8 mouse cellular contexts compared by ENCODE assay signal in genomic region chr15:78786411-78786818, GRCm38 (mm10). TPM values are rescaled to one million over a fixed set of nuclear protein-coding genes. Genes with fewer than 3 reads are reported as not detected.
DNase-seq lines count a peak whose midpoint lies in the region; ATAC-seq lines count a peak whose summit lies in the region.

No protein-coding gene starts in this region.

- no peaks in the 10 kb centered on the region for H3K36me3 ChIP-seq in hindbrain, embryonic 10.5 days
- no peaks in the 10 kb centered on the region for H3K36me3 ChIP-seq in hindbrain, embryonic 11.5 days (ENCODE audit: control insufficient read depth, insufficient read depth, low read length)
- H3K36me3 ChIP-seq in heart, embryonic 10.5 days: peaks cover 4% of the 10 kb centered on the region; the same call in 1 of the 2 replicates
- H3K36me3 ChIP-seq in limb, embryonic 10.5 days: no peaks in the 10 kb centered on the region

- no peak overlapping the region for H3K9ac ChIP-seq in hindbrain, embryonic 11.5 days (ENCODE audit: low read depth, low read length)

- no peak overlapping the region for H3K4me2 ChIP-seq in hindbrain, embryonic 11.5 days (replicated peaks; ENCODE audit: low read depth, low read length)

- H3K27me3 ChIP-seq in hindbrain, embryonic 10.5 days (ENCODE audit: insufficient read depth, poor library complexity, severe bottlenecking): no peaks in the 10 kb centered on the region
- H3K27me3 ChIP-seq in hindbrain, embryonic 11.5 days (ENCODE audit: control insufficient read depth, insufficient read depth, low read length): no peaks in the 10 kb centered on the region
- H3K27me3 ChIP-seq in heart, embryonic 10.5 days (ENCODE audit: insufficient read depth, poor library complexity, severe bottlenecking): 0 out of 2 replicates have a peak, but pooled peaks cover 3% of the 10 kb centered on the region
- H3K27me3 ChIP-seq in limb, embryonic 10.5 days (ENCODE audit: low read depth, poor library complexity, severe bottlenecking): peaks cover 40% of the 10 kb centered on the region

- no peak for ATAC-seq in hindbrain, embryonic 11.5 days (ENCODE audit: low FRiP score)

- intact Hi-C loops in left cerebral cortex, postnatal 36 days (cut with DNase I): no loop called here

- no peak for DNase-seq in hindbrain, embryonic 10.5 days (ENCODE audit: low spot score)
- no peak for DNase-seq in hindbrain, embryonic 11.5 days (ENCODE audit: low spot score)
- peak; percentile 47 for DNase-seq in Muller cell, postnatal 12 days (ENCODE audit: inconsistent ontology term)
- DNase-seq in heart, embryonic 10.5 days (ENCODE audit: low spot score): no peak
- no peak for DNase-seq in limb, embryonic 10.5 days (ENCODE audit: low spot score)
- no peak for DNase-seq in spleen, postnatal 10 days (ENCODE audit: low spot score in 2 of 2)
- DNase-seq in adrenal gland, postnatal 25 days: no peak
- DNase-seq in left cerebral cortex, postnatal 36 days (ENCODE audit: low spot score in 2 of 2): no peak

- H3K9me3 ChIP-seq in hindbrain, embryonic 10.5 days: no peaks in the 10 kb centered on the region
- no peaks in the 10 kb centered on the region for H3K9me3 ChIP-seq in hindbrain, embryonic 11.5 days (ENCODE audit: control insufficient read depth, low read length)
- no peaks in the 10 kb centered on the region for H3K9me3 ChIP-seq in heart, embryonic 10.5 days
- H3K9me3 ChIP-seq in limb, embryonic 10.5 days (replicated peaks): no peaks in the 10 kb centered on the region

- no peak overlapping the region for H3K4me3 ChIP-seq in hindbrain, embryonic 10.5 days
- H3K4me3 ChIP-seq in hindbrain, embryonic 11.5 days (ENCODE audit: low read depth, low read length): no peak overlapping the region
- no peak overlapping the region for H3K4me3 ChIP-seq in heart, embryonic 10.5 days
- no peak overlapping the region for H3K4me3 ChIP-seq in limb, embryonic 10.5 days

- H3K27ac ChIP-seq in hindbrain, embryonic 10.5 days: peak overlapping the region; percentile 68
- no peak overlapping the region for H3K27ac ChIP-seq in hindbrain, embryonic 11.5 days (ENCODE audit: low read depth, low read length)
- H3K27ac ChIP-seq in heart, embryonic 10.5 days: peak overlapping the region; percentile 72; the same call in 1 of the 2 replicates
- H3K27ac ChIP-seq in limb, embryonic 10.5 days: peak overlapping the region; percentile 28

- H3K4me1 ChIP-seq in hindbrain, embryonic 10.5 days (replicated peaks): peaks cover 60% of the 10 kb centered on the region
- peaks cover 3% of the 10 kb centered on the region for H3K4me1 ChIP-seq in hindbrain, embryonic 11.5 days (replicated peaks; ENCODE audit: control insufficient read depth, insufficient read depth, low read length)
- H3K4me1 ChIP-seq in heart, embryonic 10.5 days: peaks cover 56% of the 10 kb centered on the region
- peaks cover 54% of the 10 kb centered on the region for H3K4me1 ChIP-seq in limb, embryonic 10.5 days

- 77% methylated on average over 9 of the region's 9 CpGs for WGBS in hindbrain, embryonic 10.5 days
- 78% methylated on average over 9 of the region's 9 CpGs for WGBS in hindbrain, embryonic 11.5 days
- 73% methylated on average over 9 of the region's 9 CpGs for WGBS in heart, embryonic 10.5 days
- 77% methylated on average over 9 of the region's 9 CpGs for WGBS in limb, embryonic 10.5 days

RNA-seq across cellular contexts. Expression of gene Mfng, which starts 13.1 kb away (rescaled TPM):
- polyA plus RNA-seq in hindbrain, embryonic 10.5 days (2016; fragmentation: Nextera tagmentation; extraction: Ambion mirVana): 71.6 and 79.0 TPM in 2 replicates
- 34.6 and 34.7 TPM in 2 replicates for polyA plus RNA-seq in hindbrain, embryonic 11.5 days (2014; fragmentation: Nextera tagmentation; extraction: Ambion mirVana)
- polyA plus RNA-seq in heart, embryonic 10.5 days (2016; fragmentation: Nextera tagmentation; extraction: Ambion mirVana): 5.5 and 10.3 TPM in 2 replicates
- 11.1 and 13.1 TPM in 2 replicates for polyA plus RNA-seq in limb, embryonic 10.5 days (2016; fragmentation: Nextera tagmentation; extraction: Ambion mirVana)
- 11.9 and 14.5 TPM in 2 replicates for total RNA-seq in adrenal gland, postnatal 25 days (2021)
- total RNA-seq in left cerebral cortex, postnatal 36 days (2021): 1 to 10 TPM; 4.9 to 6.0 TPM

RNA-seq across cellular contexts. Expression of gene Card10, which starts 16.4 kb away (rescaled TPM):
- 4.3 and 4.5 TPM in 2 replicates for polyA plus RNA-seq in hindbrain, embryonic 10.5 days (2016; fragmentation: Nextera tagmentation; extraction: Ambion mirVana)
- 1.8 and 2.4 TPM in 2 replicates for polyA plus RNA-seq in hindbrain, embryonic 11.5 days (2014; fragmentation: Nextera tagmentation; extraction: Ambion mirVana)
- 3.5 and 4.0 TPM in 2 replicates for polyA plus RNA-seq in heart, embryonic 10.5 days (2016; fragmentation: Nextera tagmentation; extraction: Ambion mirVana)
- polyA plus RNA-seq in limb, embryonic 10.5 days (2016; fragmentation: Nextera tagmentation; extraction: Ambion mirVana): 4.7 and 5.3 TPM in 2 replicates
- 6.5 and 7.0 TPM in 2 replicates for total RNA-seq in adrenal gland, postnatal 25 days (2021)
- total RNA-seq in left cerebral cortex, postnatal 36 days (2021): 1 to 10 TPM; 3.6 to 4.3 TPM

RNA-seq across cellular contexts. Expression of gene Cdc42ep1, which starts 56.0 kb away (rescaled TPM):
- 19.2 and 19.4 TPM in 2 replicates for polyA plus RNA-seq in hindbrain, embryonic 10.5 days (2016; fragmentation: Nextera tagmentation; extraction: Ambion mirVana)
- 7.8 and 9.1 TPM in 2 replicates for polyA plus RNA-seq in hindbrain, embryonic 11.5 days (2014; fragmentation: Nextera tagmentation; extraction: Ambion mirVana)
- 35.1 and 37.3 TPM in 2 replicates for polyA plus RNA-seq in heart, embryonic 10.5 days (2016; fragmentation: Nextera tagmentation; extraction: Ambion mirVana)
- 18.8 and 22.0 TPM in 2 replicates for polyA plus RNA-seq in limb, embryonic 10.5 days (2016; fragmentation: Nextera tagmentation; extraction: Ambion mirVana)
- total RNA-seq in adrenal gland, postnatal 25 days (2021): 38.8 and 43.4 TPM in 2 replicates
- 10 to 100 TPM; 14.4 to 16.5 TPM for total RNA-seq in left cerebral cortex, postnatal 36 days (2021)
